In genomic region chr9:92583876-92584275, GRCm38 (mm10) we compare ENCODE assay signal across 30 mouse cellular contexts. TPM values are rescaled to one million over a fixed set of nuclear protein-coding genes. Genes with fewer than 3 reads are reported as not detected.
DNase-seq lines count a peak whose midpoint lies in the region; ATAC-seq lines count a peak whose summit lies in the region.
"Had no signal": no experiment of that assay in that cellular context is flagged by ENCODE, and none has a peak within 500 bp of the region (broad histone marks: within the 10 kb centered on the region; RNA-seq: fewer than 3 reads in every experiment).

No protein-coding gene starts in this region.

- peaks cover 38% of the 10 kb centered on the region for H3K36me3 ChIP-seq in heart, embryonic 14.5 days (ENCODE audit: control insufficient read depth, insufficient read depth, low read length)
- H3K36me3 ChIP-seq: liver, embryonic 15.5 days had no signal

- H3K27ac ChIP-seq in heart, embryonic 14.5 days (replicated peaks in 1 of 2; ENCODE audit: control insufficient read depth in 1 of 2, insufficient read depth in 1 of 2, low read depth in 2 of 2, low read length in 2 of 2) = peak overlapping the region; percentile 5 to 28; a peak in 3 of 4 replicates
- H3K27ac ChIP-seq: gastrocnemius, adult 2 months; hindbrain, embryonic 10.5 days; kidney, embryonic 15.5 days; layer of hippocampus, adult 2 months; left cerebral cortex, adult 2 months; limb, embryonic 12.5 days; liver, embryonic 15.5 days; macrophage; stomach, embryonic 15.5 days had no signal

- 19% methylated on average over 5 of the region's 5 CpGs for WGBS in heart, embryonic 14.5 days

- H3K4me1 ChIP-seq in heart, embryonic 14.5 days (ENCODE audit: control insufficient read depth in 2 of 2, insufficient read depth in 2 of 2, low read length in 2 of 2) = peaks cover 2 to 14% of the 10 kb centered on the region in 2 experiments
- H3K4me1 ChIP-seq: hindbrain, embryonic 10.5 days; kidney, embryonic 15.5 days; limb, embryonic 12.5 days; liver, embryonic 15.5 days; stomach, embryonic 15.5 days had no signal

- H3K9ac ChIP-seq in heart, embryonic 14.5 days (ENCODE audit: low read length) = no peak overlapping the region
- H3K9ac ChIP-seq: kidney, embryonic 15.5 days; limb, embryonic 12.5 days; liver, embryonic 15.5 days; lung, embryonic 14.5 days; stomach, embryonic 15.5 days had no signal

- ATAC-seq in heart, embryonic 14.5 days (ENCODE audit: insufficient number of reproducible peaks, insufficient read depth, low FRiP score, low read depth) = no peak
- ATAC-seq: activated CD4-positive, CD25-positive, alpha-beta regulatory T cell, adult 4 months; forebrain, embryonic 14.5 days; hindbrain, embryonic 16.5 days had no signal

- no peaks in the 10 kb centered on the region for H3K27me3 ChIP-seq in heart, embryonic 14.5 days (ENCODE audit: control insufficient read depth, insufficient read depth, low read length)
- H3K27me3 ChIP-seq: kidney, embryonic 15.5 days; limb, embryonic 12.5 days; liver, embryonic 15.5 days; stomach, embryonic 15.5 days had no signal

- intact Hi-C loops in heart, postnatal 25 days (cut with DNase I) = no loop called here
- intact Hi-C loops in heart, postnatal 14 days (cut with DNase I) = no loop called here

- H3K4me3 ChIP-seq in heart, embryonic 14.5 days (ENCODE audit: control insufficient read depth in 1 of 2, insufficient read depth in 1 of 2, low read depth in 1 of 2, low read length in 2 of 2) = no peak overlapping the region
- H3K4me3 ChIP-seq: gastrocnemius, adult 2 months; hindbrain, embryonic 10.5 days; kidney, embryonic 15.5 days; layer of hippocampus, adult 2 months; left cerebral cortex, adult 2 months; limb, embryonic 12.5 days; liver, embryonic 15.5 days; stomach, embryonic 15.5 days had no signal

- peak overlapping the region; percentile 9 for H3K4me2 ChIP-seq in heart, embryonic 14.5 days (ENCODE audit: low read length)
- H3K4me2 ChIP-seq: kidney, embryonic 15.5 days; limb, embryonic 12.5 days; liver, embryonic 15.5 days; lung, embryonic 14.5 days; stomach, embryonic 15.5 days had no signal

- peak; percentile 15 for DNase-seq in heart, adult 11 months
- DNase-seq in heart, postnatal 25 days (ENCODE audit: low spot score) = no peak
- no peak for DNase-seq in heart, postnatal 14 days
- peak; percentile 2 for DNase-seq in lung, postnatal 10 days
- DNase-seq in lung, postnatal 4 days = no peak
- no peak for DNase-seq in layer of hippocampus, adult 11-12 months (ENCODE audit: low spot score)
- DNase-seq: adrenal gland, adult 2 months; adrenal gland, postnatal 36 days; cerebellum, adult 2 months; cerebellum, postnatal 14 days; gastrocnemius, adult 2 months; gastrocnemius, postnatal 36 days; kidney, adult 18-20 months; kidney, postnatal 25 days; lung, embryonic 14.5 days; midbrain, embryonic 14.5 days; right cerebral cortex, postnatal 25 days had no signal

- no peaks in the 10 kb centered on the region for H3K9me3 ChIP-seq in heart, embryonic 14.5 days (ENCODE audit: control insufficient read depth, low read length)
- H3K9me3 ChIP-seq: hindbrain, embryonic 10.5 days; kidney, embryonic 15.5 days; limb, embryonic 12.5 days; liver, embryonic 15.5 days; stomach, embryonic 15.5 days had no signal

RNA-seq across cellular contexts. Expression of gene Plod2, which starts 41.9 kb away (rescaled TPM):
- total RNA-seq in heart, postnatal 25 days (2021) = 10 to 100 TPM; 17.2 to 20.9 TPM
- 34.0 and 35.1 TPM in 2 replicates for polyA plus RNA-seq in heart, embryonic 14.5 days (2014; fragmentation: Nextera tagmentation; extraction: Ambion mirVana)
- total RNA-seq in heart, postnatal 14 days (2021) = 10 to 100 TPM; 20.1 to 23.4 TPM
- total RNA-seq: MEL had no signal

Comparison
In these comparisons a context has a peak if more than half of its experiments do, and no peak if none do; other contexts are left out.
1. DNase-seq: peak in heart, adult 11 months (single experiment) and lung, postnatal 10 days (single experiment); none in heart, postnatal 25 days (single experiment), heart, postnatal 14 days (0 of 2), lung, postnatal 4 days (0 of 2) and layer of hippocampus, adult 11-12 months (single experiment).